Mouse (Mus musculus) testis, adult 2 months (tissue): ENCODE measurements around the gene Gm3250. TPM values are rescaled to one million over a fixed set of nuclear protein-coding genes. Genes with fewer than 3 reads are reported as not detected.
"Not testable (repeated sequence)": the region's sequence is repeated elsewhere in the genome, so short reads cannot be mapped to it uniquely, and the experiment has no call there.

Experiments
- H3K27ac ChIP-seq: fragments of 200-500 bp; 2 replicates; pipeline ENCODE4 v1.5.1; 2012; ENCODE audit warnings: low read depth, low read length; ENCODE audit not compliant: control insufficient read depth, insufficient read depth
- H3K27me3 ChIP-seq: fragments of 200-500 bp; 2 replicates; pipeline ENCODE4 v1.6.1; 2012; ENCODE audit warnings: mild to moderate bottlenecking, low read length, moderate library complexity; ENCODE audit not compliant: control insufficient read depth, insufficient read depth
- H3K36me3 ChIP-seq: fragments of 200-500 bp; 2 replicates; pipeline ENCODE4 v1.6.1; 2012; ENCODE audit warnings: mild to moderate bottlenecking, low read length; ENCODE audit not compliant: control insufficient read depth, insufficient read depth
- H3K4me1 ChIP-seq: fragments of 200-500 bp; 2 replicates; pipeline ENCODE4 v1.6.1; 2012; ENCODE audit warnings: low read length; ENCODE audit not compliant: control insufficient read depth, insufficient read depth
- H3K4me3 ChIP-seq: fragments of 200-500 bp; 2 replicates; pipeline ENCODE4 v1.5.1; 2012; ENCODE audit warnings: low read depth, mild to moderate bottlenecking, low read length, moderate library complexity, mixed read lengths; ENCODE audit not compliant: control insufficient read depth
- CTCF ChIP-seq: fragments of 200-500 bp; IDR thresholded peaks from 2 replicates; pipeline ENCODE4 v1.5.1; 2012; ENCODE audit warnings: low read depth, mild to moderate bottlenecking, inconsistent platforms, low read length, moderate library complexity; ENCODE audit not compliant: control insufficient read depth, insufficient read depth, insufficient replicate concordance
- POLR2A ChIP-seq: fragments of 200-500 bp; IDR thresholded peaks from 2 replicates; pipeline ENCODE4 v1.6.1; 2012; ENCODE audit warnings: low read depth, mild to moderate bottlenecking, inconsistent platforms, low read length, moderate library complexity; ENCODE audit not compliant: control insufficient read depth
- polyA plus RNA-seq: library from polyadenylated mRNA; depleted of rRNA; stranded (reverse); fragments of >200 nt; gene quantifications from 2 replicates; pipeline ENCODE4 v1.2.3, GENCODE M21; 2012; rRNA removed

Gene Gm3250
- not detected in 2 replicates for polyA plus RNA-seq

DNA sequence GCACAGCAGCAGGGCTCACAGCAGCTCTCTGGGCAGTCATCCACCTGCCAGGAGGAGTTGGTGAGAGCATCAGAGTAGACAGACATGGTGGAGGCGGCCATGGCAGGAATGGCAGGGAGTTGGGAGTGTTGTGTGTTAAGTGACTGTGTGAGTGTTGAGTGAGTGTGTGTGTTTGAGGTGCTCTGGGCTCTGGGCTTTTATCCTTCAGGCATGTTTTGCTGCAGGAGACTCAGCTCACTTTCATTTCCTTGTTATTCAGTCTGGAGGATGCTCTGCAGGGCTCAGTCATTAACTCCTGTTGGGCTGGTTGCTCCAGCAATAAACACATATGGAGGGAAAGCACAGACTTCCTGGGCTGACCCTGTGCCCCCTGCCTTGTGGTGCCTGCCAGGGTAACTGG lies at the start of gene Gm3250:
Gene Gm3250 (minus strand): TSS at position 101 of the 400 bp plus-strand sequence.
- H3K4me3 ChIP-seq, H3K27me3 ChIP-seq, H3K36me3 ChIP-seq, H3K4me1 ChIP-seq, H3K27ac ChIP-seq: not testable (repeated sequence)

DNA sequence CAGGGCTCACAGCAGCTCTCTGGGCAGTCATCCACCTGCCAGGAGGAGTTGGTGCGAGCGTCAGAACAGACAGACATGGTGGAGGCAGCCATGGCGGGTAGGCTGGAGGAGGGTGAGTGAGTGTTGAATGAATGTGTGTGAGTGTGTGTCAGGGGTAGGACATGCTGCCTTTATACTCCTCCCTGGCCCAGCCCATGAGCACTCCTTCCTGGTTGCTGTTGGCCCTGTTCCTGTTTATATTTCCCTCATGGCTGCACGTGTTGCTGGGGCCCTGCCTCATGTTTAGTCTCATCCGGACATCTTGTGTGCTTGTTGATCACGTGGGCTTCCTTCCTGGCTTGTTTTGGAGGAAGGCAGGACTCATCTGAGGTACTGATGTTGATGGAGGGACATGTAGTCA lies 44.6 kb upstream of the Gm3250 start, which contains the start of gene Krtap10-4:
Gene Krtap10-4 (minus strand): TSS at position 145 of the 400 bp plus-strand sequence.
- Histone ChIP-seq H3K27ac (no peak within 1 kb of the TSS), H3K27me3 (no peaks in the 10 kb centered on the region), H3K36me3 (no peaks in the 10 kb centered on the region), H3K4me3 (no peak within 1 kb of the TSS), H3K4me1 (no peaks in the 10 kb centered on the region)
- no peak for TF ChIP-seq POLR2A
- TF ChIP-seq CTCF: no peak

GRCm38 (mm10) chr10:77819203-77819602 lies 36.9 kb upstream of the Gm3250 start:
- no peak overlapping the region for H3K4me3 ChIP-seq
- no peaks in the 10 kb centered on the region for H3K27me3 ChIP-seq
- no peak for TF ChIP-seq CTCF
- no peak for TF ChIP-seq POLR2A
- H3K27ac ChIP-seq: no peak overlapping the region
- H3K36me3 ChIP-seq: no peaks in the 10 kb centered on the region
- H3K4me1 ChIP-seq: no peaks in the 10 kb centered on the region

GRCm38 (mm10) chr10:77818523-77818922 lies 36.2 kb upstream of the Gm3250 start:
- TF ChIP-seq CTCF (no peak), POLR2A (no peak)
- H3K4me3 ChIP-seq: no peak overlapping the region
- no peaks in the 10 kb centered on the region for H3K36me3 ChIP-seq
- H3K27me3 ChIP-seq: no peaks in the 10 kb centered on the region
- H3K4me1 ChIP-seq: no peaks in the 10 kb centered on the region
- H3K27ac ChIP-seq: no peak overlapping the region

DNA sequence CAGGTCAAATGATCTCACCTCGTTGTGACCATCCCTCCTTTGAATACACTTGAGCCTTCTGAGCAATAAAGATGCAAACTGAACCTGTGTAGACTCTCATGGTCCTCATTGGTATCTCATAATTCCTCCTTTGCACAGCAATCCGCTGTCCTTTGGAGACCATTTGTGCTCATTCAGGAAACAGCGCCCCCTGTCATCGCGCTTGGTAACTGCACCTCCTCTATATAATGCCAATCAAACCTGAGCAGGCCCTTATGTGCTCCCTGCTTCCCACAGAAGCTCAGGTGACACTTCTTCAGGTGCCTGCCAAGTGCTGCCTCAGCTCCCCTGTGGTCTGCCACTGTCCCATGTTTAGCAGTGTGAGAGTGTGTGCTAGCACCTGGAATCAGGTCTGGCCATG lies 33.2 kb upstream of the Gm3250 start:
- H3K27me3 ChIP-seq: no peaks in the 10 kb centered on the region
- TF ChIP-seq CTCF (peak; percentile 78; the same call in 1 of the 2 replicates), POLR2A (no peak)
- no peaks in the 10 kb centered on the region for H3K36me3 ChIP-seq
- no peaks in the 10 kb centered on the region for H3K4me1 ChIP-seq
- H3K4me3 ChIP-seq: no peak overlapping the region
- H3K27ac ChIP-seq: no peak overlapping the region

DNA sequence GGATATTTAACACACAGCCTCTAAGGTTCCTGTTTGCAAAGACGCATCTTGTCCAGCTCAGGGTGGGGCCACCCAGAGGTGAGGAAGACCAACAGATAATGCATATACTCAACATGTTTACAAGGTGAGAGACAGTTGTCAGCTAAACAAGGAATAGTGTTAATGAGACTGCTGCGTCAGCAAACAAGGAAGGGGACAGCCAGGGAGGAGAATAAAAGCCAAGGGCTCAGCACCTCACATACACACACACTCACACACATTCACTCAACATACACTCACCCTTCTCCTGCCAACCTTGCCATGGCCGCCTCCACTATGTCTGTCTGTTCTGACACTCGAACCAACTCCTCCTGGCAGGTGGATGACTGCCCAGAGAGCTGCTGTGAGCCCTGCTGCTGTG lies 32.0 kb upstream of the Gm3250 start, which contains the start of gene Gm2696:
Gene Gm2696 (plus strand): TSS at position 301 of the 400 bp plus-strand sequence.
- Histone ChIP-seq H3K27ac (no peak within 1 kb of the TSS), H3K4me1 (no peaks in the 10 kb centered on the region), H3K4me3 (no peak within 1 kb of the TSS), H3K36me3 (no peaks in the 10 kb centered on the region), H3K27me3 (no peaks in the 10 kb centered on the region)
- no peak for TF ChIP-seq POLR2A
- no peak for TF ChIP-seq CTCF

DNA sequence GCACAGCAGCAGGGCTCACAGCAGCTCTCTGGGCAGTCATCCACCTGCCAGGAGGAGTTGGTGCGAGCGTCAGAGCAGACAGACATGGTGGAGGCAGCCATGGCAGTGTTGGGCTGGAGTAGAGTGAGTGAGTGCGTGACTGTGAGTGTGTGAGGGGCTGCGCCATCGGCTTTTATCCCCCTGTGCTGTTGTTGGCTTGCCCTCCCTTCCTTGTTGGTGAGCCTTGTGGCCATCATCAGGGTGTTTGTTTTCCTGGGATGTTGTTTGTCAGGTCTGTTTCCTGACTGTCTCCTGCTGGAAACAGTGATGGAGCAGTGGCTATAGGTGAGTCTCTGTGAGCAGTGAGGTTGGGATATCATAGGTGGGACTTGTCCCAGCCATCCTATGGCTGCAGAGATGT lies 29.4 kb upstream of the Gm3250 start, which contains the start of gene Gm9507:
Gene Gm9507 (minus strand): TSS at position 101 of the 400 bp plus-strand sequence.
- no peak within 1 kb of the TSS for H3K27ac ChIP-seq
- TF ChIP-seq CTCF (no peak), POLR2A (no peak)
- no peaks in the 10 kb centered on the region for H3K4me1 ChIP-seq
- no peaks in the 10 kb centered on the region for H3K27me3 ChIP-seq
- H3K36me3 ChIP-seq: no peaks in the 10 kb centered on the region
- no peak within 1 kb of the TSS for H3K4me3 ChIP-seq

- Histone ChIP-seq H3K27me3 (no peaks in the 10 kb centered on the region), H3K4me1 (no peaks in the 10 kb centered on the region), H3K27ac (no peak overlapping the region), H3K4me3 (no peak overlapping the region), H3K36me3 (no peaks in the 10 kb centered on the region)
- TF ChIP-seq POLR2A (no peak), CTCF (no peak)
Observed at GRCm38 (mm10) chr10:77804095-77804494, 21.8 kb upstream of the Gm3250 start.
